Mouse (Mus musculus) CH12.LX (cell line): ENCODE measurements around the gene Pus1.

Experiments
- KAT2A ChIP-seq: IDR thresholded peaks from 2 replicates; pipeline ENCODE4 v1.6.1; 2012; ENCODE audit warnings: low read length, improper control_type of control experiment, inconsistent platforms; ENCODE audit not compliant: insufficient replicate concordance
- SMC3 ChIP-seq: IDR thresholded peaks from 2 replicates; pipeline ENCODE4 v1.6.1; 2011; ENCODE audit warnings: low read depth, low read length, improper control_type of control experiment

DNA sequence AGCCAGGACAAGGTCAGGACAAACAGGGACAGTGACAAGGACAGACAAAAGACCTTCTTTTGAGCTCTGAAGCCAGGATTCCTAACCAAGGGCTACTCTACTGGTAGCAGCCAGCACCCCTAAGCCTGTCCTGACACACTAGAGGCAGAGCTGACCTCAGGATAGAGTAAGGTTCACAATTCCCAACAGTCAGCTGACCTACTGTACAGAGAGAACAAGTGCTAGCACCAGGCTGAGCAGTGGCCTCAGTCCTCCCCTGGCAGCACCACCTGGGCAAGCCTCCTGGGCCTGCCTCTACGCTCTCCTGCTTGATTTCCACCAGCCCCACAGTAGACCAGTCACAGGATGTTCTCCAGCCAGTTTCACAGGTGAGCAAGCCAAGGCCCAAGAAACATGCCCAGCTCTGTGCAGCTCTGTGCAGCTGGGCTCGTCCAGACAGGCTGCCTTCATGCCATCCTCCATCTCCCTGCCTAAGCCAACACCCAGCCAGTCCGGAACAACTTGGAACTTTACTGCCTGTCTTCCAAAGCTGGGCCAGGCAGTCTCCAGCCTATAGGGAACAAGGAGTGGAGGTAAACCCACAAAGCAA, 20.7 kb upstream of the Pus1 start:
- TF ChIP-seq SMC3 (no peak), KAT2A (no peak)
